In the genomic region with DNA sequence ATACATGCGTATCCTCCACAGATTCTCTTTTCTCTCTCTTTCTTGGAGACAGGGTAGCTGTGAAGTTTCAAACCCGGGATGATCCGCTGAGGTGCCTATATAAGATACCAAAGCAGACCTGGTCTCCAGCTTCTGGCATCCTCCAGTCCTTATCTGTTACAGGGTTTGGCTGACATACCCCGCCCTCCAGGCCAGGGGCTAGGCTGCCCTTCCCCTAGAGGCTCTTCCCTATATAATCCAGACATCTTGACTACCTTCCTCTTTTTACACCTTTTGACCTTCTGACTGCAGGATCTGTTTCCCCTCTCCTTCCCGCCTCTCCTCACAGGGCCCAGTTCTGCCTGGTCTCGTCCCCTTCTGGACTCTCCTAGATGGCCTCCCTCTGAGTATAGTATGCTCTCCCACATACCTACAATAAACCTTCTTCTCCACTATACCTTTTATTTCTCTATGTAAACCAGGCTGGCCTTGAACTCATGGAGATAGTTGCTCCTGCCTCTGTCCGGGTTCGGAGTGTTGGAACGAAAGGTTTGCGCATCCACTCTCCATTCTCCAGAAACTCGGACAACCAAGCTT, we compare ENCODE assay signal across 8 mouse cellular contexts. TPM values are rescaled to one million over a fixed set of nuclear protein-coding genes. Genes with fewer than 3 reads are reported as not detected.
DNase-seq lines count a peak whose midpoint lies in the region; ATAC-seq and TF ChIP-seq lines count a peak whose summit lies in the region.

No protein-coding gene starts in this region.

- WGBS in heart, embryonic 11.5 days (ENCODE audit: insufficient replicate concordance), result 13% methylated on average over 11 of the region's 11 CpGs
- WGBS in lung, postnatal 0 days, result 20% methylated on average over 11 of the region's 11 CpGs
- WGBS in stomach, embryonic 16.5 days, result 16% methylated on average over 11 of the region's 11 CpGs

- H3K4me2 ChIP-seq in heart, embryonic 11.5 days, result peak overlapping the region; percentile 83
- H3K4me2 ChIP-seq in lung, postnatal 0 days (replicated peaks; ENCODE audit: low read depth, low read length), result peak overlapping the region; percentile 97
- peak overlapping the region; percentile 74 for H3K4me2 ChIP-seq in stomach, embryonic 16.5 days (ENCODE audit: low read depth, low read length)

- peak overlapping the region; percentile 97 for H3K9ac ChIP-seq in heart, embryonic 11.5 days (ENCODE audit: low read depth, low read length)
- H3K9ac ChIP-seq in MEL (ENCODE audit: control insufficient read depth, low read depth, low read length, poor library complexity, severe bottlenecking), result peak overlapping the region; percentile 83
- H3K9ac ChIP-seq in lung, postnatal 0 days (replicated peaks; ENCODE audit: low read depth), result peak overlapping the region; percentile 81
- peak overlapping the region; percentile 95 for H3K9ac ChIP-seq in stomach, embryonic 16.5 days (ENCODE audit: low read length)

- TF ChIP-seq EP300 in MEL (IDR thresholded peaks at IDR 0.05; ENCODE audit: low read depth in 1 of 2, low read length in 2 of 2), result peak in 1 of 2 experiments; percentile 54; a peak in 2 of 4 replicates
- TF ChIP-seq EP300 in lung, postnatal 0 days (IDR thresholded peaks at IDR 0.05), result no peak

- H3K9me3 ChIP-seq in heart, embryonic 11.5 days (replicated peaks; ENCODE audit: control insufficient read depth, low read length), result no peaks in the 10 kb centered on the region
- H3K9me3 ChIP-seq in MEL (replicated peaks; ENCODE audit: insufficient read depth, low read length), result no peaks in the 10 kb centered on the region
- H3K9me3 ChIP-seq in lung, postnatal 0 days (ENCODE audit: low read length), result no peaks in the 10 kb centered on the region
- no peaks in the 10 kb centered on the region for H3K9me3 ChIP-seq in stomach, embryonic 16.5 days (replicated peaks; ENCODE audit: control insufficient read depth, low read length)

- TF ChIP-seq RAD21 in MEL (IDR thresholded peaks at IDR 0.05; ENCODE audit: low read depth, low read length), result no peak

- peaks cover 8% of the 10 kb centered on the region; the same call in 1 of the 2 replicates for H3K36me3 ChIP-seq in heart, embryonic 11.5 days (ENCODE audit: control insufficient read depth, insufficient read depth, low read length)
- H3K36me3 ChIP-seq in MEL (ENCODE audit: control insufficient read depth in 1 of 2, insufficient read depth in 2 of 2, low read length in 2 of 2), result peaks cover 0 to 24% of the 10 kb centered on the region in 2 experiments; a peak in 2 of 4 replicates
- peaks cover 4% of the 10 kb centered on the region; the same call in 1 of the 2 replicates for H3K36me3 ChIP-seq in lung, postnatal 0 days (ENCODE audit: insufficient read depth, low read length)
- no peaks in the 10 kb centered on the region for H3K36me3 ChIP-seq in stomach, embryonic 16.5 days (ENCODE audit: control insufficient read depth, insufficient read depth, low read length)

- ATAC-seq in heart, embryonic 11.5 days (replicated peaks; ENCODE audit: insufficient number of reproducible peaks, low FRiP score, low TSS enrichment), result peak; percentile 78
- peak; percentile 27 for ATAC-seq in lung, postnatal 0 days
- ATAC-seq in stomach, embryonic 16.5 days (ENCODE audit: insufficient read depth, low FRiP score), result peak; percentile 41; the same call in 1 of the 2 replicates

- peak overlapping the region; percentile 90 for H3K27ac ChIP-seq in heart, embryonic 11.5 days (ENCODE audit: low read depth, low read length)
- H3K27ac ChIP-seq in MEL (ENCODE audit: control insufficient read depth, low read depth, low read length), result peak overlapping the region; percentile 80
- peak overlapping the region; percentile 87 for H3K27ac ChIP-seq in lung, postnatal 0 days (ENCODE audit: low read length)
- peak overlapping the region; percentile 67 for H3K27ac ChIP-seq in stomach, embryonic 16.5 days (ENCODE audit: low read length)

- DNase-seq in heart, adult 11 months, result no peak
- peak; percentile 75 for DNase-seq in MEL (ENCODE audit: low read depth, low spot score)
- peak; percentile 29 to 42 for DNase-seq in heart, postnatal 10 days
- DNase-seq in lung, postnatal 0 days (ENCODE audit: low spot score), result peak; percentile 35
- no peak for DNase-seq in frontal cortex, postnatal 36 days (ENCODE audit: low spot score in 2 of 2)
- DNase-seq in cerebellum, adult 11 months, result no peak

- TF ChIP-seq POLR2A in MEL (IDR thresholded peaks at IDR 0.05; ENCODE audit: control insufficient read depth in 1 of 2, insufficient read depth in 1 of 2, low read depth in 1 of 2, low read length in 2 of 2, poor library complexity in 1 of 2), result no peak

- no peak for TF ChIP-seq CTCF in MEL (IDR thresholded peaks at IDR 0.05 in 2 of 3, conservative IDR thresholded peaks at IDR 0.05 in 1 of 3; ENCODE audit: control insufficient read depth in 1 of 3, insufficient read depth in 1 of 3, low read depth in 2 of 3, low read length in 3 of 3, poor library complexity in 1 of 3, severe bottlenecking in 1 of 3)
- TF ChIP-seq CTCF in lung, postnatal 0 days (IDR thresholded peaks at IDR 0.05), result no peak

- peak overlapping the region; percentile 76 for H3K4me3 ChIP-seq in heart, embryonic 11.5 days (ENCODE audit: low read depth, low read length)
- H3K4me3 ChIP-seq in MEL (ENCODE audit: control insufficient read depth in 1 of 2, insufficient read depth in 1 of 2, low read depth in 2 of 2, low read length in 2 of 2), result peak overlapping the region; percentile 85 to 92
- H3K4me3 ChIP-seq in lung, postnatal 0 days (ENCODE audit: low read depth, low read length), result peak overlapping the region; percentile 84
- peak overlapping the region; percentile 94 for H3K4me3 ChIP-seq in stomach, embryonic 16.5 days (replicated peaks; ENCODE audit: low read length)

- H3K79me2 ChIP-seq in MEL (ENCODE audit: control insufficient read depth, insufficient read depth, low read length, poor library complexity), result peaks cover 46% of the 10 kb centered on the region

- peaks cover 20% of the 10 kb centered on the region for H3K4me1 ChIP-seq in heart, embryonic 11.5 days (ENCODE audit: control insufficient read depth, insufficient read depth, low read length)
- peaks cover 2 to 10% of the 10 kb centered on the region in 2 experiments; a peak in 1 of 4 replicates for H3K4me1 ChIP-seq in MEL (ENCODE audit: control insufficient read depth in 1 of 2, insufficient read depth in 2 of 2, low read length in 2 of 2)
- H3K4me1 ChIP-seq in lung, postnatal 0 days (ENCODE audit: insufficient read depth, low read depth, low read length), result no peaks in the 10 kb centered on the region
- H3K4me1 ChIP-seq in stomach, embryonic 16.5 days (ENCODE audit: control insufficient read depth, insufficient read depth, low read length), result peaks cover 20% of the 10 kb centered on the region

- no peaks in the 10 kb centered on the region for H3K27me3 ChIP-seq in heart, embryonic 11.5 days (ENCODE audit: control insufficient read depth, insufficient read depth, low read length)
- H3K27me3 ChIP-seq in MEL (ENCODE audit: control insufficient read depth in 1 of 2, insufficient read depth in 2 of 2, low read length in 2 of 2), result no peaks in the 10 kb centered on the region
- no peaks in the 10 kb centered on the region for H3K27me3 ChIP-seq in lung, postnatal 0 days (replicated peaks; ENCODE audit: insufficient read depth, low read length)
- no peaks in the 10 kb centered on the region for H3K27me3 ChIP-seq in stomach, embryonic 16.5 days (ENCODE audit: control insufficient read depth, insufficient read depth, low read length)

- intact Hi-C loops in heart, postnatal 10 days (cut with DNase I), result loop anchor here (2.0 to 5.0 kb wide), 2 partner anchors 14 to 34 kb away; a partner anchor contains a TSS

RNA-seq across cellular contexts. Expression of a gene that starts 0.6 kb away (rescaled TPM):
- polyA plus RNA-seq in heart, embryonic 11.5 days (2014; fragmentation: Nextera tagmentation; extraction: Ambion mirVana), result 140 and 149 TPM in 2 replicates
- 80.0 and 98.0 TPM in 2 replicates for total RNA-seq in MEL (2012; rRNA removed)
- 100 to 1,000 TPM in 1 of 2 experiments, not detected in 1; 170 TPM for polyA plus RNA-seq in MEL (2012; ENCODE audit: insufficient read depth in 1 of 2, insufficient read length in 2 of 2, low read depth in 1 of 2, low replicate concordance in 2 of 2, missing spikeins in 1 of 2)
- 10 to 100 TPM; 35.5 to 39.1 TPM for total RNA-seq in heart, postnatal 10 days (2021)
- polyA plus RNA-seq in lung, postnatal 0 days (2015; fragmentation: Nextera tagmentation; extraction: Ambion mirVana), result 140 and 152 TPM in 2 replicates
- 111 and 127 TPM in 2 replicates for polyA plus RNA-seq in stomach, embryonic 16.5 days (2015; fragmentation: Nextera tagmentation; extraction: Ambion mirVana)

RNA-seq across cellular contexts. Expression of a gene that starts 14.6 kb away (rescaled TPM):
- 27.0 and 31.0 TPM in 2 replicates for polyA plus RNA-seq in heart, embryonic 11.5 days (2014; fragmentation: Nextera tagmentation; extraction: Ambion mirVana)
- 6.3 and 6.5 TPM in 2 replicates for total RNA-seq in MEL (2012; rRNA removed)
- polyA plus RNA-seq in MEL (2012; ENCODE audit: insufficient read depth in 1 of 2, insufficient read length in 2 of 2, low read depth in 1 of 2, low replicate concordance in 2 of 2, missing spikeins in 1 of 2), result 10 to 100 TPM in 1 of 2 experiments, not detected in 1; 32.2 TPM
- 10 to 100 TPM; 16.7 to 18.2 TPM for total RNA-seq in heart, postnatal 10 days (2021)
- 10.1 and 10.4 TPM in 2 replicates for polyA plus RNA-seq in lung, postnatal 0 days (2015; fragmentation: Nextera tagmentation; extraction: Ambion mirVana)
- polyA plus RNA-seq in stomach, embryonic 16.5 days (2015; fragmentation: Nextera tagmentation; extraction: Ambion mirVana), result 21.3 and 24.5 TPM in 2 replicates

RNA-seq across cellular contexts. Expression of a gene that starts 14.7 kb away (rescaled TPM):
- 40.4 and 43.9 TPM in 2 replicates for polyA plus RNA-seq in heart, embryonic 11.5 days (2014; fragmentation: Nextera tagmentation; extraction: Ambion mirVana)
- total RNA-seq in MEL (2012; rRNA removed), result 50.8 and 63.2 TPM in 2 replicates
- 10 to 100 TPM in 1 of 2 experiments, not detected in 1; 59.2 TPM for polyA plus RNA-seq in MEL (2012; ENCODE audit: insufficient read depth in 1 of 2, insufficient read length in 2 of 2, low read depth in 1 of 2, low replicate concordance in 2 of 2, missing spikeins in 1 of 2)
- total RNA-seq in heart, postnatal 10 days (2021), result 10 to 100 TPM; 23.2 to 24.3 TPM
- 51.1 and 54.9 TPM in 2 replicates for polyA plus RNA-seq in lung, postnatal 0 days (2015; fragmentation: Nextera tagmentation; extraction: Ambion mirVana)
- 49.4 and 60.9 TPM in 2 replicates for polyA plus RNA-seq in stomach, embryonic 16.5 days (2015; fragmentation: Nextera tagmentation; extraction: Ambion mirVana)

RNA-seq across cellular contexts. Expression of a gene that starts 22.4 kb away (rescaled TPM):
- polyA plus RNA-seq in heart, embryonic 11.5 days (2014; fragmentation: Nextera tagmentation; extraction: Ambion mirVana), result 1,289 and 1,331 TPM in 2 replicates
- total RNA-seq in MEL (2012; rRNA removed), result 725 and 749 TPM in 2 replicates
- 1,000 to 10,000 TPM in 1 of 2 experiments, 100 to 1,000 TPM in 1; 328 to 1,215 TPM for polyA plus RNA-seq in MEL (2012; ENCODE audit: insufficient read depth in 1 of 2, insufficient read length in 2 of 2, low read depth in 1 of 2, low replicate concordance in 2 of 2, missing spikeins in 1 of 2)
- total RNA-seq in heart, postnatal 10 days (2021), result 100 to 1,000 TPM; 464 to 577 TPM
- polyA plus RNA-seq in lung, postnatal 0 days (2015; fragmentation: Nextera tagmentation; extraction: Ambion mirVana), result 819 and 1,023 TPM in 2 replicates
- polyA plus RNA-seq in stomach, embryonic 16.5 days (2015; fragmentation: Nextera tagmentation; extraction: Ambion mirVana), result 927 and 1,043 TPM in 2 replicates

RNA-seq across cellular contexts. Expression of a gene that starts 25.5 kb away (rescaled TPM):
- 1,523 and 1,540 TPM in 2 replicates for polyA plus RNA-seq in heart, embryonic 11.5 days (2014; fragmentation: Nextera tagmentation; extraction: Ambion mirVana)
- 714 and 736 TPM in 2 replicates for total RNA-seq in MEL (2012; rRNA removed)
- polyA plus RNA-seq in MEL (2012; ENCODE audit: insufficient read depth in 1 of 2, insufficient read length in 2 of 2, low read depth in 1 of 2, low replicate concordance in 2 of 2, missing spikeins in 1 of 2), result 100 to 1,000 TPM; 561 to 740 TPM
- total RNA-seq in heart, postnatal 10 days (2021), result 100 to 1,000 TPM; 183 to 245 TPM
- 1,317 and 1,524 TPM in 2 replicates for polyA plus RNA-seq in lung, postnatal 0 days (2015; fragmentation: Nextera tagmentation; extraction: Ambion mirVana)
- 1,419 and 1,514 TPM in 2 replicates for polyA plus RNA-seq in stomach, embryonic 16.5 days (2015; fragmentation: Nextera tagmentation; extraction: Ambion mirVana)

Comparison
In these comparisons a context has a peak if more than half of its experiments do, and no peak if none do; other contexts are left out.
1. DNase-seq: peak in MEL (single experiment), heart, postnatal 10 days (2 of 2) and lung, postnatal 0 days (single experiment); none in heart, adult 11 months (single experiment), frontal cortex, postnatal 36 days (0 of 2) and cerebellum, adult 11 months (single experiment).
2. ATAC-seq: peak in every context shown above with its lines; median percentile 78 in heart, embryonic 11.5 days; 41 in stomach, embryonic 16.5 days; 27 in lung, postnatal 0 days.
3. Peak in every context shown above with its lines, with median percentiles within 50 percentile points of each other: H3K27ac ChIP-seq, H3K4me2 ChIP-seq, H3K4me3 ChIP-seq and H3K9ac ChIP-seq.